Mouse (Mus musculus): ENCODE measurements around the gene Cd300ld5. TPM values are rescaled to one million over a fixed set of nuclear protein-coding genes. Genes with fewer than 3 reads are reported as not detected.

Cd300ld5 gene
- polyA plus RNA-seq, 1 experiment, result 0.16 TPM

- Histone ChIP-seq H3K79me3 (ENCODE audit: low read depth) (no peaks in the 10 kb centered on the region), H3K27me3 (ENCODE audit: control insufficient read depth, insufficient read depth, insufficient read length) (no peaks in the 10 kb centered on the region), H3K4me3 (ENCODE audit: insufficient read depth, poor library complexity, severe bottlenecking) (no peak overlapping the region), H3K79me2 (ENCODE audit: control insufficient read depth, insufficient read depth) (no peaks in the 10 kb centered on the region), H3ac (ENCODE audit: control insufficient read depth, insufficient read length, low read depth) (no peak overlapping the region), H3K36me3 (ENCODE audit: control insufficient read depth, insufficient read depth) (no peaks in the 10 kb centered on the region)
- TF ChIP-seq USF1 (IDR thresholded peaks at IDR 0.05; ENCODE audit: low read depth), result no peak
- TF ChIP-seq FOSL1 (IDR thresholded peaks at IDR 0.05; ENCODE audit: insufficient read depth, low read length, poor library complexity, severe bottlenecking), result no peak
- TF ChIP-seq MYOD1 (IDR thresholded peaks at IDR 0.05; ENCODE audit: control insufficient read depth, insufficient read length, low read depth), result no peak
- TF ChIP-seq CEBPB (IDR thresholded peaks at IDR 0.05; ENCODE audit: low read depth), result no peak
- no peak for TF ChIP-seq CTCF (IDR thresholded peaks at IDR 0.05; ENCODE audit: control insufficient read depth, insufficient read depth, insufficient read length)
- TF ChIP-seq MAX (IDR thresholded peaks at IDR 0.05), result no peak
- TF ChIP-seq MYOG (IDR thresholded peaks at IDR 0.05; ENCODE audit: control insufficient read depth, extremely low read depth, insufficient read length), result no peak
Measured at GRCm38 (mm10) chr11:115059797-115060196, 22.2 kb upstream of the Cd300ld5 start.

- Histone ChIP-seq H3K79me3 (ENCODE audit: low read depth) (no peaks in the 10 kb centered on the region), H3ac (ENCODE audit: control insufficient read depth, insufficient read length, low read depth) (no peak overlapping the region), H3K27me3 (ENCODE audit: control insufficient read depth, insufficient read depth, insufficient read length) (no peaks in the 10 kb centered on the region), H3K79me2 (ENCODE audit: control insufficient read depth, insufficient read depth) (no peaks in the 10 kb centered on the region), H3K4me3 (ENCODE audit: insufficient read depth, poor library complexity, severe bottlenecking) (no peak overlapping the region), H3K36me3 (ENCODE audit: control insufficient read depth, insufficient read depth) (no peaks in the 10 kb centered on the region)
- no peak for TF ChIP-seq MAX (IDR thresholded peaks at IDR 0.05)
- no peak for TF ChIP-seq CEBPB (IDR thresholded peaks at IDR 0.05; ENCODE audit: low read depth)
- no peak for TF ChIP-seq MYOD1 (IDR thresholded peaks at IDR 0.05; ENCODE audit: control insufficient read depth, insufficient read length, low read depth)
- no peak for TF ChIP-seq USF1 (IDR thresholded peaks at IDR 0.05; ENCODE audit: low read depth)
- TF ChIP-seq MYOG (IDR thresholded peaks at IDR 0.05; ENCODE audit: control insufficient read depth, extremely low read depth, insufficient read length), result no peak
- TF ChIP-seq FOSL1 (IDR thresholded peaks at IDR 0.05; ENCODE audit: insufficient read depth, low read length, poor library complexity, severe bottlenecking), result no peak
- TF ChIP-seq CTCF (IDR thresholded peaks at IDR 0.05; ENCODE audit: control insufficient read depth, insufficient read depth, insufficient read length), result no peak
Measured at GRCm38 (mm10) chr11:115058701-115059100, 21.1 kb upstream of the Cd300ld5 start.

- Histone ChIP-seq H3ac (ENCODE audit: control insufficient read depth, insufficient read length, low read depth) (no peak overlapping the region), H3K79me3 (ENCODE audit: low read depth) (no peaks in the 10 kb centered on the region), H3K4me3 (ENCODE audit: insufficient read depth, poor library complexity, severe bottlenecking) (no peak overlapping the region), H3K36me3 (ENCODE audit: control insufficient read depth, insufficient read depth) (no peaks in the 10 kb centered on the region), H3K79me2 (ENCODE audit: control insufficient read depth, insufficient read depth) (no peaks in the 10 kb centered on the region), H3K27me3 (ENCODE audit: control insufficient read depth, insufficient read depth, insufficient read length) (no peaks in the 10 kb centered on the region)
- no peak for TF ChIP-seq CEBPB (IDR thresholded peaks at IDR 0.05; ENCODE audit: low read depth)
Measured at GRCm38 (mm10) chr11:115054537-115054936, 17.0 kb upstream of the Cd300ld5 start.

GRCm38 (mm10) chr11:115052991-115053390 is 15.4 kb upstream of the Cd300ld5 start:
- TF ChIP-seq USF1 (IDR thresholded peaks at IDR 0.05; ENCODE audit: low read depth), result no peak
- TF ChIP-seq FOSL1 (IDR thresholded peaks at IDR 0.05; ENCODE audit: insufficient read depth, low read length, poor library complexity, severe bottlenecking), result no peak
- TF ChIP-seq MYOD1 (IDR thresholded peaks at IDR 0.05; ENCODE audit: control insufficient read depth, insufficient read length, low read depth), result no peak
- no peak for TF ChIP-seq MYOG (IDR thresholded peaks at IDR 0.05; ENCODE audit: control insufficient read depth, extremely low read depth, insufficient read length)
- no peak for TF ChIP-seq CEBPB (IDR thresholded peaks at IDR 0.05; ENCODE audit: low read depth)
- no peak for TF ChIP-seq MAX (IDR thresholded peaks at IDR 0.05)
- TF ChIP-seq CTCF (IDR thresholded peaks at IDR 0.05; ENCODE audit: control insufficient read depth, insufficient read depth, insufficient read length), result no peak
- no peaks in the 10 kb centered on the region for H3K27me3 ChIP-seq (ENCODE audit: control insufficient read depth, insufficient read depth, insufficient read length)
- no peaks in the 10 kb centered on the region for H3K79me3 ChIP-seq (ENCODE audit: low read depth)

DNA sequence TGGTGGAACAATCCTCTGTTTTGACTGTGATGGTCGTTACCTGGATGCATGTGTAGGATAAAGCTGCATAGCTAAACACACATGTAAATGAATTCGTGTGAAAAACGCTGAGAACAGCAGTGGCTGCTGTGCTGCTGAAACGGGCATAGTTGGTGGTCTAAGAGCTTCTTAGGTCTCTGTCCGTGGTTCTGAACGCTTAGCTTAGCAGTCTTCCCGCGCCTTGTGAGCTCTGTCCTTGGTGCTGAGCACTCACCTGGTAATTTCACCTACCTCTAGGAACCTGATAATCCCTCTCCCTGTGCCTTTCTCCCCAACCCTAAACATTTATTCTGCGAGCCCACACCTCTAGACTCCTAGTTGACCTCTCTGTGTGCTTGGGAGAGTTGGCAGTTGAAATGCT is 14.6 kb upstream of the Cd300ld5 start:
- Histone ChIP-seq H3K27me3 (ENCODE audit: control insufficient read depth, insufficient read depth, insufficient read length) (no peaks in the 10 kb centered on the region), H3ac (ENCODE audit: control insufficient read depth, insufficient read length, low read depth) (no peak overlapping the region)

More at GRCm38 (mm10) chr11:115052991-115053390, 15.4 kb upstream of the Cd300ld5 start:
- Histone ChIP-seq H3K4me3 (ENCODE audit: insufficient read depth, poor library complexity, severe bottlenecking) (no peak overlapping the region), H3K36me3 (ENCODE audit: control insufficient read depth, insufficient read depth) (no peaks in the 10 kb centered on the region), H3K79me2 (ENCODE audit: control insufficient read depth, insufficient read depth) (no peaks in the 10 kb centered on the region), H3ac (ENCODE audit: control insufficient read depth, insufficient read length, low read depth) (no peak overlapping the region)

GRCm38 (mm10) chr11:115049282-115049895 is 11.8 kb upstream of the Cd300ld5 start:
- no peaks in the 10 kb centered on the region for H3K27me3 ChIP-seq (ENCODE audit: control insufficient read depth, insufficient read depth, insufficient read length)

More for the DNA sequence above, 14.6 kb upstream of the Cd300ld5 start:
- TF ChIP-seq USF1 (IDR thresholded peaks at IDR 0.05; ENCODE audit: low read depth), result no peak
- TF ChIP-seq MAX (IDR thresholded peaks at IDR 0.05), result no peak
- no peak for TF ChIP-seq MYOD1 (IDR thresholded peaks at IDR 0.05; ENCODE audit: control insufficient read depth, insufficient read length, low read depth)
- no peak for TF ChIP-seq CEBPB (IDR thresholded peaks at IDR 0.05; ENCODE audit: low read depth)
- TF ChIP-seq MYOG (IDR thresholded peaks at IDR 0.05; ENCODE audit: control insufficient read depth, extremely low read depth, insufficient read length), result no peak
- no peak overlapping the region for H3K4me3 ChIP-seq (ENCODE audit: insufficient read depth, poor library complexity, severe bottlenecking)
- no peaks in the 10 kb centered on the region for H3K79me3 ChIP-seq (ENCODE audit: low read depth)
- no peaks in the 10 kb centered on the region for H3K79me2 ChIP-seq (ENCODE audit: control insufficient read depth, insufficient read depth)
- H3K36me3 ChIP-seq (ENCODE audit: control insufficient read depth, insufficient read depth), result no peaks in the 10 kb centered on the region

More at GRCm38 (mm10) chr11:115049282-115049895, 11.8 kb upstream of the Cd300ld5 start:
- H3K36me3 ChIP-seq (ENCODE audit: control insufficient read depth, insufficient read depth), result no peaks in the 10 kb centered on the region
- TF ChIP-seq MAX (IDR thresholded peaks at IDR 0.05) (no peak), CTCF (IDR thresholded peaks at IDR 0.05; ENCODE audit: control insufficient read depth, insufficient read depth, insufficient read length) (no peak), USF1 (IDR thresholded peaks at IDR 0.05; ENCODE audit: low read depth) (no peak), MYOG (IDR thresholded peaks at IDR 0.05; ENCODE audit: control insufficient read depth, extremely low read depth, insufficient read length) (no peak), CEBPB (IDR thresholded peaks at IDR 0.05; ENCODE audit: low read depth) (no peak), MYOD1 (IDR thresholded peaks at IDR 0.05; ENCODE audit: control insufficient read depth, insufficient read length, low read depth) (no peak), FOSL1 (IDR thresholded peaks at IDR 0.05; ENCODE audit: insufficient read depth, low read length, poor library complexity, severe bottlenecking) (no peak)
- H3K4me3 ChIP-seq (ENCODE audit: insufficient read depth, poor library complexity, severe bottlenecking), result no peak overlapping the region
- H3K79me3 ChIP-seq (ENCODE audit: low read depth), result no peaks in the 10 kb centered on the region
- H3ac ChIP-seq (ENCODE audit: control insufficient read depth, insufficient read length, low read depth), result no peak overlapping the region
- no peaks in the 10 kb centered on the region for H3K79me2 ChIP-seq (ENCODE audit: control insufficient read depth, insufficient read depth)
